Mouse (Mus musculus) heart, postnatal 14 days (tissue): ENCODE results near the gene Surf6. TPM values are rescaled to one million over a fixed set of nuclear protein-coding genes. Genes with fewer than 3 reads are reported as not detected.

Experiments
- DNase-seq, 2 experiments: peaks; one replicate each; pipeline ENCODE4 v3.0.0; 2021 to 2022
- intact Hi-C: fragments of 180-260 bp; cut with DNase I; formaldehyde crosslinking; loops from one replicate; pipeline ENCODE4 v1.15.1; 2025
- long read RNA-seq, 2 experiments: library from polyadenylated mRNA; stranded (forward); transcript quantifications; one replicate each; pipeline ENCODE4 v2.0.0; 2021
- total RNA-seq, 2 experiments: library from RNA; stranded (reverse); gene quantifications; 2 replicates each; pipeline ENCODE4 v1.2.3; 2021

The Surf6 gene
- total RNA-seq = 10 to 100 TPM; 11.3 to 12.3 TPM
- long read RNA-seq, experiment 1, transcript Surf6-201 (5 exons, 2,971 nt) = major isoform, 8 of 9 reads
- long read RNA-seq, experiment 1, partial matches to known transcripts = 1 of 9 reads
- long read RNA-seq, experiment 1, other reads (novel, unspliced or antisense) = 0 of 9 reads
- long read RNA-seq, experiment 2, transcript Surf6-201 (5 exons, 2,971 nt) = major isoform, 8 of 9 reads
- long read RNA-seq, experiment 2, partial matches to known transcripts = 0 of 9 reads
- long read RNA-seq, experiment 2, other reads (novel, unspliced or antisense) = 1 of 9 reads

DNA sequence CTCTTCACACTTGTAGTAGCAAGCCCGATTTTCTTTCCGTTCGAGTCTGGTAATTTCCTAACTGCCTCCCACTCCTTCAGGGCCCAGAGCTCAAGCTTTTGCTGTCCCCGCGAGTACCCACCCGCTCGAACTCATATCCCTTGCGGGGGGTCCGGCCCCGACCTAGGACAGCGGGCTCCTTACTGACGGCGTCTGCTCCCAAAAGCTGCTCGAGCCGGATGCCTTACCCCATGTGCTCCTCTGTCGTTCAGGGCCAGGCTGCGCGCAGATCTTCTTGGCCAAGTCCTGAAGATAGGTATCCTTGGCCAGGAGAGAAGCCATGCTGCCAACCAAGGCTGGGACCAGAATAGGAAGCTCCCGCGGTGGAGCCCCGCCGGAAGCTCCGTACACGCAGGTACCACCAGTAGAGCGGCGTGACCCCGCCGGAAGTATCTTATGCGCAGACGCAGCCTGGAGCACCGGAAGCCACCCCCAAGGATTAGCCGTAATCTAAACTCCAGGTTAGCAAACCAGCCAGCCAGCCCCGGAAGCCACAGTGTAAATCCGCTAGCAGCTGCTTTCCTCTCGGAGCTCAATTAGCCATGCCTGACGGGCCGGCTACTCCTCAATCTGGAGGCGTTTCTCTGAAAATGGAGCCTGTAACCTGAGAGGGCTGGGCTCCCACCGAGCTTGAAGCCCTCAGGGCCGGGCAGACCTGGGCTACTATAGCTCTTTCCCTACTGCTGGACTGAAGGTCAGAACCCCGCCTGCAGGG is at the start of gene Surf6:
TSS of gene Surf6 (minus strand) at position 413 of the 754 bp plus-strand sequence.
- peak; percentile 88 to 92 for DNase-seq
- intact Hi-C loops = loop anchor here (10.0 kb wide), 1 partner anchor 458 kb away; the partner anchor contains the start of gene Sec16a

GRCm38 (mm10) chr2:26952193-26952592 is 49.5 kb upstream of the Surf6 start:
- DNase-seq = no peak
- intact Hi-C loops = no loop called here

DNA sequence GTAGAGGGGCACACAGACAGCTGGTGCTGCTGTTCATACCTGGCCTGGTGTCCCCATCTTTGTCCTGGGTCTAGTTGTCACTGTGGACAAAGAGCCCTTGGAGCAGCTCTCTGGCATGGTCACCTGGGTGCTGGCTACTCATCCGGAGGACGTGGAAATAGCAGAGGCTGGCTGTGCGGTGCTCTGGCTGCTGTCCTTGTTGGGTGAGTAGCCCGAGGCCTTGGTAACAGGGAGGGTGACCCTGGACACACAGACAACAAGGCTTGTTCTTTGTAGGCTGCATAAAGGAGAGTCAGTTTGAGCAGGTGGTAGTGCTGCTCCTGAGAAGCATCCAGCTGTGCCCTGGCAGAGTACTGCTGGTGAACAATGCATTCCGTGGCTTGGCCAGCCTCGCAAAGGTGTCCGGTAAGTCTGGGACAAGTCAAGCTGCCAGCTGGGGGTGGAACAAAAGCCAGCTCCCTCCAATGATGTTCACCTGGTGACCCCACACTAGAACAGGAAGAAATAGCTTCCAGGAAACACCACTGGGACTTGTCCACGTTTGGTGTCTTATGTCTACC is 48.7 kb upstream of the Surf6 start:
- no peak for DNase-seq

GRCm38 (mm10) chr2:26950411-26950810 is 47.7 kb upstream of the Surf6 start:
- intact Hi-C loops = no loop called here
- no peak for DNase-seq

More for the DNA sequence above, 48.7 kb upstream of the Surf6 start:
- intact Hi-C loops = no loop called here

- intact Hi-C loops = no loop called here
- DNase-seq = no peak
Observed at GRCm38 (mm10) chr2:26943253-26943652, 40.6 kb upstream of the Surf6 start.

DNA sequence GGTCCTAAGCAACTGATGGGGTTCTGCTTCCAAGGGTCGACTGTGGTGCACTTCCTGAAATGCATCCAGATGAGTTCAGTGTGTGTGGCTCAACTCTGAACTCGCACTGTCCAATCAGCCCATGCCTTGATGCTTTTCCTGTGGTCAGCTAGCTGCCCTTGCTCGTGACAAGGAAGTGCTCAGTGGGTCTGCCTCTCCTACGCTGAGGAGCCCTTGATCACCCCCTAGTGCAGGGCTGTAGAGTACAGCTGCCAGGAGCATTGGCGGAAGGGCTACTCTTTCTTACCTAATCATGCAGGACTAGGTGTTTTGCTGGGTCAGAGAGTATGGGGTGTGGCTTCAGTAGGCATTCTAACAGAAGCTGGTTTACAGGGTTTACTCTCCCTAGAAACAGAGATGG is 38.9 kb upstream of the Surf6 start:
- DNase-seq = no peak
- intact Hi-C loops = no loop called here

DNA sequence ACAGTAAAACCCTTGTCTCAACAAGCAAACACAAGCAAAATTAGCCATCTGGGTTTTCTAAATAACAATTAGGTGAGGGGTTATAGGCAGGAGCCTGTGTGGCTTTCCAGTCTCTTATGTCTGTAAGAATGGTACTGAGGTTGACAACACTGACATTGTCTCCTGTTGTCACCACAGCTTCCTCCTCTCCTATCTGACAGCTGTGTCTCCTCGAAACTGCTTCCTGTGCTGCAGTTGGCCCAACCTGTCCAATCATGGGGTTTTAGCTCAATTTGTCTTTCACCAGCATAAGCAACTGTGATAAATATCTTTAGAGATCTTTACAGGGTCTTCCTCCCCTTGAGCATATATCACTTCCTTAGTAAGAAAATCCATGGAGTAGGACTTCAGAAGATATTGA is 33.7 kb upstream of the Surf6 start:
- DNase-seq = no peak
- intact Hi-C loops = loop anchor here (10.0 kb wide), 1 partner anchor 298 kb away; no protein-coding TSS in a partner anchor

- DNase-seq = no peak
- intact Hi-C loops = loop anchor here (10.0 kb wide), 1 partner anchor 300 kb away; no protein-coding TSS in a partner anchor
Observed at GRCm38 (mm10) chr2:26935286-26935685, 32.6 kb upstream of the Surf6 start.

DNA sequence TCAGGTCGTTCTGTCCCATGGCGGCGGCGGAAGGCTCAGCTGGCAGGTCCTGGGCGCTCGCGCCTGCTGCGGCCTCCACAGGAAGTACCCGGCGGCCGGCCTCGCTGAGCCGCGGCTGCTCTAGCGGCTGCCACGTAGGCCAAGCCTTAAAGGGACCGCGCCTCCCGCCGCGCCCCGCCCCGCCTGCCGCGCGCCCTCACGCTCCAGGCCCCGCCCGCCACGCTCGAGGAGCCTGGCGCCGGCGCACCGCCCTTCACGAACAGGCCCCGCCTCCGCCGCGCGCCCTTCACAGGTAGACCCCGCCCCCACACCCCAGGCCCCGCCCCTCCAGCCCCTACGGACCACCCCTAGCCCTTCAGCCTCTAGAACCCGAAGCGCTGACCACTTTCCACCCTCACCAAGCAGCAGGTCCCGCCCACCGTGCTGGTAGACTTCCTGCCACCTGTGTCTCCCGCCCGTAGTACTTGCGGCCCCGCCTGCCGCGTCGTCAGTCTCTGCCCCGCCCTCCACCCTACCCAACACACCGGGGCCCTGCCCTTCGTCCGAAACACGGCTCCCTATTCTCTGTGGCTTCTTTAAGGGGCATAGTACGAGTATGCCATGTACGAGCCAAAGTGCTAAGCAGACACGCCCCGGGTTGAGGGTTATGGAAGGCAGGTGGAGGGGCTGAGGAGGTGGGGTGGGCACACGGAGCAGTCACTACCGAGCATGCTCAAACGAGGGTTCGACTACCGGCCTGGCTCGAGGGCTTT is 30.8 kb upstream of the Surf6 start, which contains the start of the genes Surf4 and Stkld1:
TSS of gene Surf4 (minus strand) at position 625 of the 752 bp plus-strand sequence.
TSS of gene Stkld1 (plus strand) at position 744 of the 752 bp plus-strand sequence.
- intact Hi-C loops = loop anchor here (1.0 to 10.0 kb wide), 3 partner anchors 17 to 301 kb away; partner anchors contain the start of genes Surf1 and Surf2

DNA sequence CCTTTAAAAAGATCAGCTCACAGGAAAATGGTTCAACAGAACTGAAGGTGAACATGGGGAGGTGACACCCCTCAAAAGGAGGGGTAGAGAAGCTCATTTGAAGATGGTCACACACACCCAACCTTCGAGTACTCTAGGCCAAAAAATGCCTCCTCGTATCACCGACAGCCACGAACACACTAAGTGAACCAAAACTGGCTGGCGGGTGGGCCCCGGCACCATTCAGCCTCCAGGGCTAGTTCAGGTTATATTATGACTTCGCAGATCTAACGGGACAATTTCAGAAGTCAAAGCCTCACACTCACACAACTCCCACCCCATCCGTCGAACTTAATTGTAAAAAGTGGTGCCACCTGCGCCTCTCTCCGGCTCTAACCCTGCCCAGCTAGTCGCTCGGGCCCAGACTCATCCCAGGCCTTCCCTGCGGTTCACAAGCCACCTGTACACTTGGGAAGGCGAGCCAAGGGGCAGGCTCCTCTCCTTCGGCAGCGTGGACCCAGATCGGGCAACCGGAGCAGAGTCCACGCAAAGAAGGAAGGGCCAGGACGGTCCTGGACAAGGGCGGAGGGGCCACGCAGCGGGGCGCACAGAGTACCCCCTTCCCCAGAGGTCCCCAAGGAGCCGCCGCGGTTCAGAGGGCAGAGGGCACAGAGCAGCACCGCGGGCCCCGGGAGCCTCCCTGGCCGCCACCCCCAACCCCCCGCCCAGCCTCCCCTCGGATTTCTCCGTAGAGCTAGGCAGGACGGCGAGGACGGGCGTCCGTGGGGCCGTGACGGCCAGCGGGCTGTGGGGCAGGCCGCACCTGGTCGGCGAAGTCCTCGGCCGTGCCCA is 30.0 kb upstream of the Surf6 start:
- peak in 1 of 2 experiments; percentile 48 for DNase-seq
- intact Hi-C loops = loop anchor here (1.0 to 10.0 kb wide), 3 partner anchors 16 to 302 kb away; partner anchors contain the start of genes Surf1 and Surf2

More for the DNA sequence above, 30.8 kb upstream of the Surf6 start, which contains the start of the genes Surf4 and Stkld1:
- DNase-seq = peak; percentile 93 to 96

DNA sequence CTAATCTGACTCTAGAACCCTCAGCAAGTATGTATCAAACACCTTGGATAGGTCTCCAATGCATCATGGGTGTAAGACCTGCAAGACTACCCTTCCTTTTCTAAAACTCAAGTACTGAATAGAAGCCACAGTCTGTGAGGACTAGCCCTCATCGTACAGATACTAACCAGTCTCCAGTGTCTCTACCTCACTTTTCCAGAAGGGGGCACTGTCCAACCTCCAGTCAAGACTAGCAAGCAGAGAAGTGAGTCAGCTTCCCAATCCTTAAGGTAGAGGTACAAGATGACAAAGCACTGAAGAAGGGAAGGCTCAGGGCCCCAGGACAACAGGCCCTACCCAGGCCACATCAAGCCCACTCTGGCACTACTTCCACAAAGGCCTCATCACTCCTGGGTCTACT is 27.7 kb upstream of the Surf6 start:
- peak; percentile 41 to 70 for DNase-seq

GRCm38 (mm10) chr2:26927745-26928476 is 25.2 kb upstream of the Surf6 start:
- intact Hi-C loops = no loop called here
- no peak for DNase-seq

More for the DNA sequence above, 27.7 kb upstream of the Surf6 start:
- intact Hi-C loops = loop anchor here (1.0 to 10.0 kb wide), 2 partner anchors 108 to 304 kb away; no protein-coding TSS in a partner anchor

GRCm38 (mm10) chr2:26921784-26922183 is 19.1 kb upstream of the Surf6 start:
- intact Hi-C loops = no loop called here
- peak in 1 of 2 experiments; percentile 35 for DNase-seq

DNA sequence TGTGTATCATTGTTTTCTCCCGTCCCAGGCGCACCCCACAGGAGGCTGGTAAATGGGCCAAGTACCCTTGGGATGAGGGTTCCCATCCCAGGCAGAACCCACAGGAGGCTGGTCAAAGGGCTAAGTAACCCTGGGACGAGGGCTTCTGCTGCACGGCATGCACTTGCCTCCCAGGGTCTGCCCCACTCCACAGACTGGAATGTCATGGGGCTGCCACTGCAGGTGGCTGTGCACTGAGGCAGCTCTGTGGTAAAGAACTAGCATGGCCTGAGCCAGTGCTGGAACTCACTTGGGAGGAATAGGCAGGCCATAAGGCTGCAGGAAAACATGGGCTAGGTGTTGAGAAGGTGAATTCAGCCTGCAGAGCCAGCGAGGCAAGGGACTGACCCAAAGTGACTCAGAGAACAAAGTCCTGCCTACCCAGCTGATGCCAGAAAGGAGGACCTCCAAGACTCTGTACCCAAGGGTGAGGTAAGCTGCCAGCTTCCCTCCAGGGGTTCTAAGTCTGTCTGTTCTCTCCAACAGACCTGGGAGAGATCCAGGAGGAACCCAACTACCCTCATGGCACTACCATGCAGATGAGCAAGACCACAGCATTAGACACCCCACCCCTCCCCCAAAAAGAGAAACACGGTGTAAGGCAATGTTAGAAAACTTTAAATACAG is 17.6 kb upstream of the Surf6 start:
- intact Hi-C loops = no loop called here
- DNase-seq = no peak

DNA sequence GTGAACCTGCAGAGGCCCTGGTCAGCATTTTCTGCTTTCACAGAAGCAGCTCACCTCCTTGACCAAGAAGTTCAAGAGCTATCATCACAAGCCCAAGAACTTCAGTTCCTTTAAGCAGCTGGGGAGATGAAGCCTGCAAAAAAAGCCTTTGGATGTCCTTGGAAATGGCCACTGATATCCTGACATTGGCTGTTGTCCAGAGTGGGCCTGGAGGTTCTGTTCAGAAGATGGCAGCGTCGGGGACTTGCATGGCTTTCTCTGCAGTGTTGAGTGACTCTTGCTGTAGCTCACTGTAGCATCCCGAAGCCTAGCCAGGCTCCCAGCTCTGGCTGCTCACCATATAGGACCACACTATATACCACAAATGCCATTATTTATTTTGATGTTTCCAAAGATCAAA is 17.0 kb upstream of the Surf6 start:
- intact Hi-C loops = no loop called here
- no peak for DNase-seq

DNA sequence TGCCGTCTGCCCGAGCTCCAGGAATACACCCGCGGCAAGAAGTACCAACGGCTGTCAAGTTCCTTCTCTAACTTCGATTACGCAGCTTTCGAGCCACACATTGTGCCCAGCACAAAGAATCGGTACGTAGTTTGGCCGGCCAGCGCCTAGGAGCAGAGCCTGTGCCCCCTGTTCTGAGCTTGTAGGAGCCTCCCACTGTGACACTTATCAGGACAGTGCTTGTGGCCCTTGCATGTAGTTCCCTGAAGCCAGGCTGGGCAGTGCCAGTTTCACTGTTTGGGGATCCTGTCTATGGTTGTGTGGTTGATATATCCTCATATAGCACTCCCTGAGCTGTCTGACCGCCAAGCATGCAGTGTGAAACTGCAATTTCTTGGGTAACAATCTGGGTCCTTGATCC is 14.1 kb upstream of the Surf6 start:
- intact Hi-C loops = loop anchor here (2.0 kb wide), 1 partner anchor 16 kb away; the partner anchor contains the start of gene Surf4
- DNase-seq = no peak

GRCm38 (mm10) chr2:26915927-26916728 is 13.4 kb upstream of the Surf6 start, which contains the start of the genes Surf2 and Surf1:
TSS of gene Surf2 (plus strand) at chr2:26916367.
TSS of gene Surf1 (minus strand) at chr2:26916530.
- peak; percentile 69 to 81 for DNase-seq
- intact Hi-C loops = loop anchor here (2.0 kb wide), 1 partner anchor 17 kb away; the partner anchor contains the start of gene Surf4
